Mouse (Mus musculus) v-Abl transformed pro-B cells (cell line): ENCODE measurements around the gene Tpx2.

Source experiments
- in situ Hi-C, 2 experiments: fragments of 400-800 bp; cut with MboI; formaldehyde crosslinking; loops; one replicate each; pipeline ENCODE4 v1.15.1; 2025; ENCODE audit not compliant: unreplicated experiment in 2 of 2

The Tpx2 gene

GRCm38 (mm10) chr2:152842741-152843140 lies 5.0 kb upstream of the Tpx2 start:
- in situ Hi-C loops = no loop called here

GRCm38 (mm10) chr2:152847057-152847814 lies 528 bp upstream of the Tpx2 start:
- in situ Hi-C loops = no loop called here

- in situ Hi-C loops = no loop called here
These were observed 702 bp downstream of the Tpx2 start for GRCm38 (mm10) chr2:152848466-152848865.

GRCm38 (mm10) chr2:152859501-152859900 lies 11.7 kb downstream of the Tpx2 start:
- in situ Hi-C loops = no loop called here

GRCm38 (mm10) chr2:152861891-152862290 lies 14.1 kb downstream of the Tpx2 start:
- in situ Hi-C loops = no loop called here

GRCm38 (mm10) chr2:152862638-152863037 lies 14.9 kb downstream of the Tpx2 start:
- in situ Hi-C loops = no loop called here

GRCm38 (mm10) chr2:152863346-152863745 lies 15.6 kb downstream of the Tpx2 start:
- in situ Hi-C loops = no loop called here

GRCm38 (mm10) chr2:152878239-152878638 lies 30.5 kb downstream of the Tpx2 start:
- in situ Hi-C loops = no loop called here

- in situ Hi-C loops = no loop called here
These were observed 33.1 kb downstream of the Tpx2 start for GRCm38 (mm10) chr2:152880898-152881297.

GRCm38 (mm10) chr2:152884101-152884645 lies 36.4 kb downstream of the Tpx2 start:
- in situ Hi-C loops = no loop called here

GRCm38 (mm10) chr2:152887230-152887629 lies 39.5 kb downstream of the Tpx2 start:
- in situ Hi-C loops = no loop called here

- in situ Hi-C loops = no loop called here
These were observed 41.0 kb downstream of the Tpx2 start for GRCm38 (mm10) chr2:152888774-152889173.

- in situ Hi-C loops = no loop called here
These were observed 48.1 kb downstream of the Tpx2 start for GRCm38 (mm10) chr2:152895834-152896233.

GRCm38 (mm10) chr2:152896926-152897325 lies 49.2 kb downstream of the Tpx2 start:
- in situ Hi-C loops = no loop called here

- in situ Hi-C loops = no loop called here
These were observed 51.2 kb downstream of the Tpx2 start for GRCm38 (mm10) chr2:152899011-152899410.

GRCm38 (mm10) chr2:152901296-152901695 lies 53.5 kb downstream of the Tpx2 start:
- in situ Hi-C loops = loop anchor here in 1 of 2 experiments (25.0 kb wide), 2 partner anchors 511 to 686 kb away; no protein-coding TSS in a partner anchor

- in situ Hi-C loops = loop anchor here in 1 of 2 experiments (25.0 kb wide), 2 partner anchors 510 to 685 kb away; no protein-coding TSS in a partner anchor
These were observed 54.9 kb downstream of the Tpx2 start for GRCm38 (mm10) chr2:152902658-152903057.

GRCm38 (mm10) chr2:152903586-152903985 lies 55.8 kb downstream of the Tpx2 start:
- in situ Hi-C loops = loop anchor here in 1 of 2 experiments (25.0 kb wide), 2 partner anchors 509 to 684 kb away; no protein-coding TSS in a partner anchor

GRCm38 (mm10) chr2:152904127-152904643 lies 56.4 kb downstream of the Tpx2 start:
- in situ Hi-C loops = loop anchor here in 1 of 2 experiments (25.0 kb wide), 2 partner anchors 508 to 683 kb away; no protein-coding TSS in a partner anchor

- in situ Hi-C loops = loop anchor here in 1 of 2 experiments (25.0 kb wide), 2 partner anchors 507 to 682 kb away; no protein-coding TSS in a partner anchor
These were observed 57.5 kb downstream of the Tpx2 start for GRCm38 (mm10) chr2:152905036-152905829.
